Mouse (Mus musculus) heart, postnatal 0 days (tissue): Measurements from ENCODE around the gene Rrp7a. TPM values are rescaled to one million over a fixed set of nuclear protein-coding genes. Genes with fewer than 3 reads are reported as not detected.

Experiments
- ATAC-seq: fragments of 200-750 bp; cut with Nextera tagmentation; 2 replicates; pipeline ENCODE4 v1.8.0; 2017; ENCODE audit warnings: low read depth, moderate number of reproducible peaks, moderate library complexity; ENCODE audit not compliant: insufficient read depth
- DNase-seq: peaks from one replicate; pipeline ENCODE4 v3.0.0-alpha.2; 2016; ENCODE audit warnings: low spot score
- H3K27ac ChIP-seq: fragments of 300-500 bp; sonication (generic); 2 replicates; pipeline ENCODE4 v1.5.1; 2014; ENCODE audit warnings: low read depth, mild to moderate bottlenecking
- H3K27me3 ChIP-seq: fragments of 300-500 bp; sonication (generic); 2 replicates; pipeline ENCODE4 v1.6.1; 2014; ENCODE audit warnings: low read length, mixed read lengths; ENCODE audit not compliant: control insufficient read depth, insufficient read depth
- H3K36me3 ChIP-seq: fragments of 300-500 bp; sonication (generic); replicated peaks from 2 replicates; pipeline ENCODE4 v1.6.1; 2014; ENCODE audit warnings: low read length, mixed read lengths; ENCODE audit not compliant: control insufficient read depth, insufficient read depth
- H3K4me1 ChIP-seq: fragments of 300-500 bp; sonication (generic); 2 replicates; pipeline ENCODE4 v1.6.1; 2014; ENCODE audit warnings: antibody characterized with exemption; ENCODE audit not compliant: control insufficient read depth, insufficient read depth
- H3K4me2 ChIP-seq: fragments of 300-500 bp; sonication (generic); 2 replicates; pipeline ENCODE4 v1.6.1; 2014; ENCODE audit warnings: low read depth, mild to moderate bottlenecking, low read length, moderate library complexity
- H3K4me3 ChIP-seq: fragments of 300-500 bp; sonication (generic); 2 replicates; pipeline ENCODE4 v1.5.1; 2014; ENCODE audit warnings: low read depth, low read length
- H3K9ac ChIP-seq: fragments of 300-500 bp; sonication (generic); replicated peaks from 2 replicates; pipeline ENCODE4 v1.6.1; 2014; ENCODE audit warnings: low read depth, low read length, mixed read lengths
- H3K9me3 ChIP-seq: fragments of 300-500 bp; sonication (generic); replicated peaks from 2 replicates; pipeline ENCODE4 v1.6.1; 2016; ENCODE audit warnings: low read length; ENCODE audit not compliant: control insufficient read depth
- CTCF ChIP-seq: IDR thresholded peaks from 2 replicates; pipeline ENCODE4 v1.5.1; 2016; ENCODE audit warnings: antibody characterized with exemption, control low read depth, low read depth
- EP300 ChIP-seq: IDR thresholded peaks from 2 replicates; pipeline ENCODE4 v1.6.1; 2016; ENCODE audit warnings: antibody characterized with exemption, low read depth
- WGBS: fragments of 180-500 bp; shearing (Covaris S2); extraction: QIAGEN DNeasy Blood & Tissue Kit; methylation state at CpG from one replicate; pipeline ENCODE4 v1.1.7; 2014; 5-methylcytosine and 5-hydroxymethylcytosine counted together
- polyA plus RNA-seq: library from polyadenylated mRNA; unstranded; fragments of >200 nt; fragmentation: Nextera tagmentation; extraction: Ambion mirVana; gene quantifications from 2 replicates; pipeline ENCODE4 v1.2.1, GENCODE M21; 2015
- total RNA-seq: library from RNA; depleted of rRNA; stranded (reverse); fragments of >200 nt; gene quantifications from 2 replicates; pipeline ENCODE4 v1.2.3, GENCODE M21; 2014; ENCODE audit warnings: low replicate concordance

Gene Rrp7a
- total and polyA plus RNA-seq, 2 experiments from 2014 or later, result 26.2 to 121 TPM

GRCm38 (mm10) chr15:83160561-83160960 lies 38.0 kb upstream of the Rrp7a start:
- no peak for ATAC-seq
- Histone ChIP-seq H3K4me2 (no peak overlapping the region), H3K4me3 (no peak overlapping the region), H3K4me1 (peaks cover 6% of the 10 kb centered on the region; the same call in 1 of the 2 replicates), H3K9ac (no peak overlapping the region), H3K9me3 (no peaks in the 10 kb centered on the region), H3K36me3 (peaks cover 41% of the 10 kb centered on the region), H3K27ac (no peak overlapping the region), H3K27me3 (no peaks in the 10 kb centered on the region)
- TF ChIP-seq CTCF, result no peak
- no peak for TF ChIP-seq EP300
- no peak for DNase-seq
- WGBS, result 90% methylated on average over 4 of the region's 4 CpGs

DNA sequence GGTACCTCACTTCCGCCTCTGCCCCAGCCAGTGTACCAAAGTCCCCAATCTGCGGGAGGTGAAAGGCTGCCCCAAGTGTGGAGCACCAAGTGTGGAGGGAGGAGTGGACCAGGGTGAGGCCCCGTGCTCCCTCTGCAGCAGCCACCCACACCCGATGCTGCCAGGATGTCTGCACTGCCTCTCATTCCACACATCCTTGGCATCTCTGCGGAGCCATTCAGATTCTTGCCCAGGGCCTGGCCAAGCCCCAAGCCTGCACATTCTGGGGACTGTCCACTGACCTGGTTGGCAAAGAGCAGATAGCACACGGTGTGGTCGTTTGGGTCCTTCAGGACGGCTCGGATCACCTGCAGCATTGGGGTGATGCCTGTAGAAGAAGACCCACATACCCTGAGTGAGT lies 37.2 kb upstream of the Rrp7a start:
- DNase-seq (no peak), ATAC-seq (no peak)
- 81% methylated on average over 9 of the region's 9 CpGs for WGBS
- no peak overlapping the region for H3K4me2 ChIP-seq
- H3K4me3 ChIP-seq, result no peak overlapping the region
- 0 out of 2 replicates have a peak, but pooled peaks cover 2% of the 10 kb centered on the region for H3K4me1 ChIP-seq
- H3K27ac ChIP-seq, result no peak overlapping the region
- no peak overlapping the region for H3K9ac ChIP-seq
- peaks cover 41% of the 10 kb centered on the region for H3K36me3 ChIP-seq
- H3K9me3 ChIP-seq, result no peaks in the 10 kb centered on the region
- H3K27me3 ChIP-seq, result no peaks in the 10 kb centered on the region
- no peak for TF ChIP-seq CTCF
- no peak for TF ChIP-seq EP300

DNA sequence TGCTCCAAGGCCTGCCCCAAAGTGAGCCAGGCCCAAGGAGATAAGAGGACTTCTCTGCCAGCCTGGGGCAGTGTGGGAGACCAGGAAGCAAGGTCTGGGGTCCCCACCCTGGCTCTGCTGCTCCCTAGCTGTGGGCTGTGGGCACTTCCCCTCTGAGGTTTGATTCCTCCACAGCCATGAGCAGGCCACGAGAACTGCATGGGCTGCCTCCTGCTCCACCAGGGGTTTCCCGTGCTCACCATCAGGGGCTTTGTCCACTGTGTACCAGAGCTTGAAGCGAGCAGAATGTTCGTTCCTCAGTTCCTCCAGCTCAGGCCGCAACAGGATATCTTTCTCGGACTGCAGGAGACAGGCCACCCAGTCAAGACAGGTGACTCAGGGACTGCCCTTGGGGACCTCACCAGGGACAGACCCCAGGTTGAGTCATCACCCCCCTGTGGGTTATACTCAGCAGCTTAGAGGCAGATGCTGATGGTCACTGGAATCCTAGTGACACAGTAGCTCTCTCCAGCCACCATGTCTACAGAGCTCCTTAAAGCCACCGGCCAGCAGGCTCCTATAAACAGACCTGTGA lies 36.1 kb upstream of the Rrp7a start:
- Histone ChIP-seq H3K9ac (no peak overlapping the region), H3K27ac (no peak overlapping the region), H3K36me3 (peaks cover 48% of the 10 kb centered on the region), H3K4me3 (no peak overlapping the region), H3K4me1 (no peaks in the 10 kb centered on the region), H3K4me2 (no peak overlapping the region), H3K9me3 (no peaks in the 10 kb centered on the region), H3K27me3 (no peaks in the 10 kb centered on the region)
- TF ChIP-seq CTCF (no peak), EP300 (no peak)
- DNase-seq, result no peak
- 87% methylated on average over 7 of the region's 7 CpGs for WGBS
- no peak for ATAC-seq

DNA sequence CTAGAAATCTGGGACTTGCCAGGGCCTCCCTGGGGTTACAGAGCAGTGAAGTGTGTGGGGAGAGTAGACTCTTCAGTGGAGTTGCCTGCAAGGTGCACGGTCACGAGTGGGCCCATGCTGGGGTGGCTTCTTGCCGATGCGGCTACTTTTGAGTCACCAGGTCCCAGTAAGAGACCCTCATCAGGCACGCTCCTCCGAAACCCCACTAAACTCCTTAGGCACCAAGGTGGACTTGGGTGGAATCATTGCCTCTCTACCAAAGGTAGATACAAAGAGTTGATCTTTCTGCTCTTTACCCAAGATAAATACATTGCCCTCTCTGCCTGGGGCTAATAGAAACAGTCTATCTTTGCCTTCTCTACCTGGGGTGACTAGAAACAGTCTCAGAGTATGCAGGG lies 35.1 kb upstream of the Rrp7a start:
- WGBS, result 94% methylated on average over 6 of the region's 6 CpGs
- TF ChIP-seq CTCF (no peak), EP300 (no peak)
- Histone ChIP-seq H3K27ac (no peak overlapping the region), H3K4me1 (no peaks in the 10 kb centered on the region), H3K36me3 (peaks cover 45% of the 10 kb centered on the region), H3K4me2 (no peak overlapping the region), H3K9me3 (no peaks in the 10 kb centered on the region), H3K27me3 (no peaks in the 10 kb centered on the region), H3K9ac (no peak overlapping the region), H3K4me3 (no peak overlapping the region)
- ATAC-seq (no peak), DNase-seq (no peak)

- no peaks in the 10 kb centered on the region for H3K4me1 ChIP-seq
- H3K4me3 ChIP-seq, result no peak overlapping the region
- TF ChIP-seq CTCF (peak; percentile 77), EP300 (no peak)
- DNase-seq, result peak; percentile 46
- H3K9me3 ChIP-seq, result no peaks in the 10 kb centered on the region
- no peak overlapping the region for H3K9ac ChIP-seq
- no peak overlapping the region for H3K27ac ChIP-seq
- H3K36me3 ChIP-seq, result peaks cover 43% of the 10 kb centered on the region
- H3K4me2 ChIP-seq, result no peak overlapping the region
- ATAC-seq, result peak; percentile 31
- WGBS, result 62% methylated on average over 11 of the region's 11 CpGs
- no peaks in the 10 kb centered on the region for H3K27me3 ChIP-seq
These were observed 34.5 kb upstream of the Rrp7a start for GRCm38 (mm10) chr15:83156929-83157666.
